Mouse (Mus musculus) E14TG2a.4 (cell line): ENCODE results near the gene Gdap1l1.

Experiments used
- H3K27me3 ChIP-seq: 2 replicates; pipeline ENCODE4 v1.6.1; 2014; ENCODE audit warnings: low read length, control low read depth; ENCODE audit not compliant: insufficient read depth
- H3K36me3 ChIP-seq: 2 replicates; pipeline ENCODE4 v1.6.1; 2014; ENCODE audit warnings: low read length, control low read depth; ENCODE audit not compliant: insufficient read depth
- H3K4me1 ChIP-seq: replicated peaks from 2 replicates; pipeline ENCODE4 v1.6.1; 2014; ENCODE audit warnings: low read depth, low read length, control low read depth
- H3K4me3 ChIP-seq: replicated peaks from 2 replicates; pipeline ENCODE4 v1.5.1; 2014; ENCODE audit warnings: mild to moderate bottlenecking, low read length
- H3K9me3 ChIP-seq: 2 replicates; pipeline ENCODE4 v1.6.1; 2014; ENCODE audit warnings: low read length, control low read depth
- CTCF ChIP-seq: conservative IDR thresholded peaks from 2 replicates; pipeline ENCODE4 v1.5.1; 2014; ENCODE audit warnings: low read length
- NANOG ChIP-seq: IDR thresholded peaks from 2 replicates; pipeline ENCODE4 v1.6.1; 2014; ENCODE audit warnings: borderline replicate concordance, low read length, mixed read lengths
- POU5F1 ChIP-seq: IDR thresholded peaks from 2 replicates; pipeline ENCODE4 v1.6.1; 2014; ENCODE audit warnings: low read length, borderline replicate concordance

Gdap1l1 gene

DNA sequence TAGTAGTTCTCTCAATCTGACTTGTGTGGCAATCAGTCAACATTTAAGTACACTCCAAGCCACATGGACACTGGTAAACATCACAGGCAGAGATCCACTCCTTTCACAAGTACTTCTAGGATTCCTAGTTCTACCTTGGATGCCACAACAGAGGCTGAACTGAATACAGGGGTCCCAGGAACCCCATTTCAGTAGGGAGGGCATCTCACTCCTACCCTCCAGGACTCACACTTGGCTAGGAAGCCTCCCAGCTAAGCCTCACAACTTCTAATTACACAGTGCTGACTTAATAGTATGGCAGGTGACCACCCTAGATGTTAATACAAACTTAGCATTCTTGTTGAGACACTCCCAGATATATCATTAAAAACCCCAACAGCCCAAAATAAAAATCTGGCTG lies 20.4 kb upstream of the Gdap1l1 start:
- Histone ChIP-seq H3K9me3 (no peaks in the 10 kb centered on the region), H3K36me3 (peaks cover 45% of the 10 kb centered on the region), H3K27me3 (no peaks in the 10 kb centered on the region), H3K4me1 (peaks cover 47% of the 10 kb centered on the region), H3K4me3 (peak overlapping the region; percentile 97)
- TF ChIP-seq POU5F1 (no peak), NANOG (no peak), CTCF (no peak)

DNA sequence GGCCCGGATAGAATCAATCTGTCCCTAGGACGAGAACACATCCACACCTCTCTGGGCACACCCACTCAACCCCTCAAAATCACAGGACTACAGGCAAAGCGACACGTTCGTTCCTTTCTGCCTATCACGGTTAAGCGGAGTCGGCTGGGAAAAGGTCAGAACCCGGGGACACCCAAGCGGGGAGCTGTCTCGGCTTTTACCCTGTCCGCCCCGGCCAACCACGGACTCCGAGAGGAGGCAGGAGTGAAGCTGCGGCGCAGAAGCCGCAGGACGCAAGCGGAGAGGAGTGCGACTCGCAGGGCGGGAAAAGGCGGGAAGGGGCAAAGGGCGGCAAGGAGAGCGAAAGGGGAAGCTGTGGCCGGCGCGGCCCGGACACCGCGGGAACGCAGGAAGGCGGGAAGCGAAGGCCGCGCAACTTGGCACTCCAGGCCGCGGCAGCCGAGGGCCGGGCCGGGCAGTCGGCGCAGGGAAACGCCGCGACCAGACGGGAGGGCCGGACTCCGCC lies 19.4 kb upstream of the Gdap1l1 start:
- TF ChIP-seq POU5F1, result no peak
- TF ChIP-seq NANOG, result no peak
- TF ChIP-seq CTCF, result no peak
- H3K27me3 ChIP-seq, result no peaks in the 10 kb centered on the region
- H3K4me3 ChIP-seq, result peak overlapping the region; percentile 97
- peaks cover 47% of the 10 kb centered on the region for H3K36me3 ChIP-seq
- no peaks in the 10 kb centered on the region for H3K9me3 ChIP-seq
- H3K4me1 ChIP-seq, result peaks cover 58% of the 10 kb centered on the region

DNA sequence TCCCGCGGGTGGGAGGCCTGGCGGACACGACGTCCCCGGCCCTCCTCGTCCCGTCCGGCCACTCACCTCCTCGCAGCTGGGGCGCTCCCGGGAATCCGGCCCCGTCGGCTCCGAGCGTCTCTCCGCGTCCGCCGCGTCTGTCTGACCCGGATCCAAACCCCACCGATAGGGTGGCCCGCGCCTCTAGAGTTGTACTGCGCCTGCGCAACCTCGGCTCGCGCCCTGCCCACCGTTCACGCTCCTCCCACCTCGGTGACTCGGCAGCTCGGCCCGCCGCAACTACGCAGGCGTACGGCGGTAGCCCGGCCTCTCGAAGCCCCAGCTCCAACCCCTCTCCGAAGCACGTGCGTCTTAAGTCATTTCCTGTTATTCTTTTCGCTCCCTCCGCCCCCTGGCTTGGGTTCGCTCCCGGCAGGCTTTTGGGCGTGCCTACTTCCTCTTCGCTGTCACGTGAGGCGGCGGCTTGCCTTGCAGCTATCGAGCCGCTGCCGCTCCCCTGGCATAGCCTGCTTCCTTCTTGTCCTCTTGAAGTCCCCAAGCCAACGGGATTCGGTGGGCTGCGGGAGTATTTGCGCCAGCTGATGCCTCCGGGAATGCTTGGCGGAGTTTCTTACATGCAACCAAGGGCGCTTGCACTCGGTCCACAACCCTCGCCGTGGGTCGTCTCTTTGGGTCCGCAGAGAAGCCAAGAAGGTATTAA lies 18.8 kb upstream of the Gdap1l1 start:
- Histone ChIP-seq H3K27me3 (no peaks in the 10 kb centered on the region), H3K36me3 (peaks cover 47% of the 10 kb centered on the region), H3K4me3 (peak overlapping the region; percentile 97), H3K4me1 (peaks cover 64% of the 10 kb centered on the region), H3K9me3 (no peaks in the 10 kb centered on the region)
- TF ChIP-seq POU5F1 (no peak), NANOG (no peak), CTCF (no peak)

DNA sequence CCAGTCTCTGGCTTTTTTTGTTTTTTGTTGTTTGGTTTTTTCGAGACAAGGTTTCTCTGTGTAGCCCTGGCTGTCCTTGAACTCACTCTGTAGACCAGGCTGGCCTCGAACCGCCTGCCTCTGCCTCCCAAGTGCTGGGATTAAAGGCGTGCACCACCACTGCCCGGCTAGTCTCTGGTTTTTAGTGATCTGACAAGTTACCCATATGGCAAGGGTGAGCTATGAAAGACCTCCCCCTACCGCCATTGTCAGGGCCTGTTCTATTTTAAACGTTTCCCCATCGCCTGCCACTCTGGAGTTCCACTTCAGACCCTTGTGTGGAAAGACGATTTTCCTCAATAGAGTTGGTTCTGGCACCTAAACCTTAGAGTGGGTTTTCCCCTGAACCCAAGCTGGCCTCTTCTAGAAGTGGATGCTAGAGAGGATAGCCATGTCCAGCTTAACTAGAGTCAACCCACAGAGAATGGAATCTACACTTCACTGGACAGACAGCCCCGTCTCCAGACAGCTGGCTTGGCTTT lies 17.9 kb upstream of the Gdap1l1 start:
- Histone ChIP-seq H3K27me3 (no peaks in the 10 kb centered on the region), H3K4me1 (peaks cover 65% of the 10 kb centered on the region), H3K36me3 (peaks cover 43% of the 10 kb centered on the region), H3K9me3 (no peaks in the 10 kb centered on the region), H3K4me3 (peak overlapping the region; percentile 97)
- TF ChIP-seq POU5F1 (no peak), CTCF (no peak), NANOG (no peak)

DNA sequence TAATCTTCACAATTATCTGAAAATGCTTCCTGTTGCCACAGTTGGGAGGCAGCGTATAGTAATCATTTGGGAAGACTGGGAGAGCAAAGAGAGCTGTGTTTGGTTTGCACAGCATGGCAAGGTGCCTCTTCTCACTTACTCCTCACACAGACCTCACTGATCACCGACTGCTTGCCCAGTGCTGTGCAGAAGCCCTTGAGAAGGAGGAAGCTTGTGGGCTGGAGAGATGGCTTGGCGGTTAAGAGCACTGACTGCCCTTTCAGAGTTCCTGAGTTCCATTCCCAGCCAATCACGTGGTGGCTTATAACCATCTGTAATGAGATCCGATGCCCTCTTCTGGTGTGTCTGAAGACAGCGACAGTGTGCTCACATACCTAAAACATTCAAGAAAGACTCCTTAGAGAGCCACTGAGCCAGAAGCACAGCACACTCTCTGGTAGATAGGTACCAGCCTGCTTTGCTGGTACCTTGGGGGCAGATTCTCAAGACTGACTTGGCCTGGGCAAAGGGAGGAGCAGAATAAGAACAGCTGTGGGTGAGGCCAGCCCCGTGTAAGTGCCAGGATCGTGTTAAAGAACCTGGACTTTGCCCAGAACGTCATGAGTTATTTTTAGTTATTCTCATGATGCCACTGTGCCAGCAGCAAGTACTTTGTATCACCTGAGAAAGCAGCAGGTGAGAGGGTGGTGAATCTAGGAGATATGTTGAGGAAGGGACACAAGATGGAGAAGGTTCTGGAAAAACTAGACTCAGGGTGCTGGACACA lies 15.2 kb upstream of the Gdap1l1 start:
- Histone ChIP-seq H3K36me3 (peaks cover 37% of the 10 kb centered on the region), H3K9me3 (no peaks in the 10 kb centered on the region), H3K27me3 (no peaks in the 10 kb centered on the region), H3K4me3 (no peak overlapping the region), H3K4me1 (peaks cover 47% of the 10 kb centered on the region)
- no peak for TF ChIP-seq POU5F1
- no peak for TF ChIP-seq CTCF
- no peak for TF ChIP-seq NANOG

DNA sequence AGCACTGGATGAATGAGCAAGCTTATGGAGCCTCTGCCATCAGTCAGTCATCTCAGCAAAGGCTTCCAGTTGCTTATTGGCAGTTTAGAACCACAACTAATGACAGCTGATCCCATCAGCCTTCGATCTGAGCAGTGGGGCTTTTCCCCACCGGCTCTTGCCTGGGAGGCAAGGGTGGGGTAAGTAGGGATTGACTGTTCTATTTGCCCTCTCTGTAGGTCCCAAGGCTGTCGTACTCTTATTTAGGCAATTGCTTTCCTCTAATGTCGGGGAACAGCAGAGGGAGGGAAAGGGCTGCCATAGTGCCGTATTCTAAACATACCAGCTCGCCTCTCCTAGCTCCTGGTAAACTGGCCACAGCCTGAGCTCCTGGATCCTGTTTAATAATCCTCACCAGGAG lies 13.7 kb upstream of the Gdap1l1 start, which contains the start of gene Oser1:
Oser1 (minus strand) TSS at position 101 of the 400 bp plus-strand sequence.
- Histone ChIP-seq H3K9me3 (no peaks in the 10 kb centered on the region), H3K36me3 (peaks cover 37% of the 10 kb centered on the region), H3K4me3 (no peak within 1 kb of the TSS), H3K27me3 (no peaks in the 10 kb centered on the region), H3K4me1 (peaks cover 51% of the 10 kb centered on the region)
- TF ChIP-seq NANOG (no peak), CTCF (no peak), POU5F1 (no peak)

DNA sequence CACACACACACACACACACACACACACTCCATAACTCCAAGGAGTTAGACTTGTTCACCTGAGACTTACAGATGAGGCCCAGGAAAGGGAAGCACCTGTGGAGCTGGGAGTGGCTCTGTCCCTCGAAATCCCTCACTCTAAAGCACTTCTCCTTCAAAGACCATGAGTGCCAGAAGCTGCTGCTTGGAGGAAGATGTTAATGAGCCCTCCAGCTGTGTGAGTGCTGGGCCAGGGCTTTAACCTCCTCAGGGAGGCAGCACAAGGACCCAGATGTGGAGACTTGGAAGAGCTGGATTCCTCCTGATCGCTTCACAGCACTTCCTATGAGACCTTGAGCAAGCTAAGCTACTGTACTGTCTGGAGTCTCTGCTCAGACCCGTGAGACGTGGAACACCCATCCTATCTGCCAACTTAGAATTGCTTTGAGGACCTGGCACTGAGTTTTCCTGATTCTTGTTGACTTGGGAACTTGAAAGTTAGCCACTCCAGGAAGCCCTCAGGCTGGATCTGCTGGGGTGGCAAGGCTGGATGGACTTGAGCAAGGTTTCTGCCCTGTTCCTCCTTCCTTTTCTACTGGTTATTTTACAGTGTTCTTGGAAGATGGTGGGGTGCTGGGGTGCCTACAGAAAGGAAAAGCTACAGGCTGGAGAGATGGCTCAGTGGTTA lies 9.8 kb upstream of the Gdap1l1 start:
- Histone ChIP-seq H3K4me1 (peaks cover 58% of the 10 kb centered on the region), H3K4me3 (no peak overlapping the region), H3K36me3 (peaks cover 15% of the 10 kb centered on the region), H3K9me3 (no peaks in the 10 kb centered on the region), H3K27me3 (no peaks in the 10 kb centered on the region; the same call in 1 of the 2 replicates)
- TF ChIP-seq CTCF, result no peak
- no peak for TF ChIP-seq NANOG
- no peak for TF ChIP-seq POU5F1

DNA sequence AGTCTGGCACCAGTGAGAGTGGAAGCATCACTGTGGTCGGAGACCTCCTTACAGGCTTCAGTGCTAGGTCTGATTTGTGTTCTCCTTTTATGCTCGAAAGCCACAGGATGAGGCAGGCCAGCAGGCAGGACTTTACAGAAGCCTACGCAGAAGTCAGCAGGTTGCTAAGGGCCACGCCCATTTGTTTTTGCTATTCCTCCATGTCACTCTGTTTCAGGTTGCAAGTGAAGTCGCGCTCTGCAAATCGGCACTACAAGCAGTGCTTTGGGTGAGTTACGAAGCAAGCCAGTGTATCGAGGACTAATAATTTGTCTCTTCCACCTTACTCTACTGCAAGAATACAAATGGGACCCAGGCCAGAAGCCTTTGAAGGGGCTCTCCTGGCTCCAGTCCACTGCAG lies 7.0 kb upstream of the Gdap1l1 start:
- TF ChIP-seq CTCF (no peak), POU5F1 (no peak), NANOG (no peak)
- Histone ChIP-seq H3K9me3 (no peaks in the 10 kb centered on the region), H3K27me3 (no peaks in the 10 kb centered on the region; the same call in 1 of the 2 replicates), H3K4me3 (no peak overlapping the region), H3K4me1 (peaks cover 57% of the 10 kb centered on the region), H3K36me3 (no peaks in the 10 kb centered on the region)
